Mouse (Mus musculus): ENCODE measurements around the gene Ctnna2.

Gene Ctnna2

DNA sequence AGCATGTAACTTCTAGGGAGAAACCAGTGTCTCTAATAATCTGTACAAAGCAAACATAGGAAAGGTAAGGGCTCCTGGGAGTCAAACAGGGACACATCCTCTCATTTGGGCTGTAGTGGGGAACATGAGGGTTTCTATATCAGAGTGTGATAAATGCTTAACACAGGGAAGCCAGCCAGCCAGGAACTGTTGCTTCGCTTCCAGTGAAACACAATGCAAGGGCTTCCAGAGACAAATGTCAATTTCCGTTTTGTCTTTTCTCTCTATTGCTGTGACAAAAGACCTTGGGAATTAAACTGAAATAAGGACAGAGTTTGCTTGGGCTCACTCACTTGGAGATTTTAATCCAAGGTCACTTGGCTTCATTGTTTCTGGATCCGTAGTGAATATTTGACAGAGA lies 162.4 kb downstream of the Ctnna2 start:
- no peak for DNase-seq (ENCODE audit: low spot score)

DNA sequence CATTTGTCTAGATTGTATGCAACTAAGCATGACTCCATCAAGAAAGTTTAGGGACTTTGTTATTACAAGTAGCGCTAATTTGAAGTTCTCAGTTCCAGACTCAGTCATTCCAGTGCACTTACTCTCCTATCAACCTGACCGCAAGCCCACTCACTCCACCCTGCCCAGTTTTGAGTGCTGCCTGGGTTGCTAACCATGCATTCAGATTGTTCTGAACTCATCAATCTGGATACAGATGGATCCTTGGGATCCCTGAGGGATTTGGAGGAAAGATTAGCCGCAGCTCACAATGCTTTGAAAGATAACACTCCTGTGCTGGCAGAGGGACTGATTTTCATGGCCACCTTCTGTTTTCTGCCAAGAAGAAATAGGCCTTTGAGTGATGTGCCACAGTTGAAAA lies 168.5 kb downstream of the Ctnna2 start:
- DNase-seq (ENCODE audit: low spot score) = no peak

DNA sequence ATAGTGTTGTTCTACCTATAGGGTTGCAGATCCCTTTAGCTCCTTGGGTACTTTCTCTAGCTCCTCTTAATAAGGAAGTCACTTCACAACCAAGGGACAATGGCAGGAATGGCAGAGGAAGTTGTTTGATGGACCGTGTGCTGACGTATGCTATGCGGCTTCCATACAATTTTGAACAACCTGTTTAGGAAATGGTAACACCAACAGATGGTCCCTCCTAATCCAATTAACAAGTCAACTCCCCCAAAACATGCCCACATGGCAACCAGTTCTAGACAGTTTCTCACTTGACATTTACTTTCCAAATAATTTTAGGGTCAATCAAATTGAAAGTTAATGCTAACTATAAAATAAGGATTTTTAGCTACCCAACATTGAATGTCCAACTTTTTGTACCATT lies 176.9 kb downstream of the Ctnna2 start:
- DNase-seq (ENCODE audit: low spot score) = no peak

DNA sequence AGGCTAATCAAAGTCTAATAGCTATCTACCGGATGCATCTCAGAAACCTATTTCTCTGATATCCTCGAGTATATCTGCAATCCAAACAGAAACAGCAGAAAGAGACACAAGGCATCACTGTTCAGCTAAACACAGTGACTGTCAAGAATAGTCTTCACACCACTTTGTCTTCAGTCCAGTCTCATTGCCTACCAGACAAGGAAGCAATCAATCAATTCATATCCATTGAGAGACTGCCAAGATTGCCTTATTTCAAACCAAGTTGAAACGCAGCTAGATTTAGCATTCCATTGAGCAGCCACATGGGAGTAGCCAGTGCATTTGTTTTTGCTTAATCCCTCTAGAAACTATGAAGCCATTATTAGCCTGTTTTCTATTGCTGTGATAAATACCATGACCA lies 196.2 kb downstream of the Ctnna2 start:
- no peak for DNase-seq (ENCODE audit: low spot score)

DNA sequence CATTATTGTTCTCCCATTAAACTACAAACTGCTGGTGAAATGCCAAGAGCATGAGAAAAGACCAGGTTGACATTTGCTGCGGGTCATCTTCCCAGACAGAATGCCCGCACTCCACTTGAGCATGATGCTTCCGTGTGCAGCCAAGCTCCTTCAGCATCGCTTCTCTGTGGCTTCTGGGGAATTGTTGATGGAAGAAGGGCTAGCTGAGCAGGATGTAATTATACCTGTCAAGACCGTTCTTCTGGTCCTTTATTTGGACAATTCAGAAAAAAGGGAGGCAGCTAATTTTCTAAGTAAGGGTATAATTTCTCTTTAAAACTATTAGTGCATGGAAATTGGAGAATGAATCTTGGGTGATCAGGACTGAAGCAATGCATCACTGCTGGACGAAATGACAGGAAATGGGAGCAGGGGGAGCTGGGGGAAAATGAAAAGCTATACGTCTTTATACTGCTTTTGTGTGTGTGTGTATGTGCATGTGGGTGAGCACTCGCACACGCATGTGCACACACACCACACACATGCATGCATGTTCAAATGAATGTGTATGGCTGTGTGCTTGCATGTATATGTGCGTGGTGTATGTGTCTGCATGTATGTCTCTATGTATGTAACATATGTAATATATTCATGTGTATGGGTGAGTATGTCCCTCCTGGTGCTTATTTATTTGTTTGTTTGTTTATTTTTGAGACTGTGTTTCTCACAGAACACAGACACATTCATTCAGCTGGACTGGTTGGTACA lies 211.0 kb downstream of the Ctnna2 start:
- no peak for DNase-seq (ENCODE audit: low spot score)

DNA sequence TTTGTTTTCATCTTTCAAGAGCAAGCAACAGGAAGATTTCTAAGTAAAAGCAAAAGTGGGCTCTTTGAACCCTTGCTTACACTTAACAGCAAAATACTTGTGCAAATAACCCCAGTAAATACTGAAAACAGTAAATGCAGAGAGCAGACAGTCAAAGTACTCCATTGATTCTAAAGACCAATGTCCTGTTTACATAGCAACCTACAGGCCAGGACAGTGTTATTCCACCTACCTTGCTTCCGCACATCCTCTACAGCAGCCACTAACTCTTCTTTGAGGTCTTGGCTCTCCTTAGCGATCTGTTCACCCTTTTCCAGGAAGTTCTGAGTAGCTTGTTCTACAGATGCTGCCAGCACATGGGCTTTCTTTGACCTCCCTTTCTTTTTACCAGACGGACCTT lies 221.3 kb downstream of the Ctnna2 start:
- no peak for DNase-seq (ENCODE audit: low spot score)

DNA sequence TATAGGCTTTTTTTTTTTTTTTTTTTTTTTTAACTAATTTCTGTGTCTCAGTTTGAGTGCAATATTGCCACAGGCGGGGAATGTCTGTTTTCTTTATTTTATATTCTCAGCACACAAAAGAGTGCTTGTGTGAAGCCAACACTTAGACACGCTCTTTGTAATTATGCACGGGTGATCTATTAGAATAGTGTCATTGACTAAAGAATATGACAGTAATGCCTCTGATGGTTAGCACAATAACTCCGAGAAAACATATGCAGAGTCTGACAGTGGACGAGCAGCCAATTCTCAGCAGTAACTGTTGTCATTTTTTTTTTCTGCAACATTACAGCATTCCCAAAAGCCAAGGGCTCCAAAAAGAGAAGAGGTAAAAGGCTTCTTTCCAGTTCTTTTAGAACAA lies 234.1 kb downstream of the Ctnna2 start:
- DNase-seq (ENCODE audit: low spot score) = no peak

DNA sequence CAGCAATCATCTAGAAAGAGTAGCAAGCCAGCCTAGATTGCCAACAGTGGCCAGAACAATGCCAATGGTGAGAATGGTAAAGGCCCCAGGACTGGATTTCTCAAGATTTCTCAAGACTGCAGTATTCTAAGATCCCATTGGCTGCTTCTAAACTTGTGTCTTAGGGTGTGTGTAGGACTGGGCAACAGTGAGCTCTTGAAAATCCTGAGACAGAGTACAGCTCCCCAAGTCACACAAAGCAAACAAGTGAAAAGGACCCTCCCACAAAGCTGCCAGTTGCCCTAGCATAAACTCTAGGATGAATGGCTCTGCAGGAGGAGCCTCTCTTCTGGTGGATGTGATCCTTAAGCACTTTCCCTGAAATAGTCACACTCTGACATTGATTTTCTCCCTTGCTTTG lies 235.8 kb downstream of the Ctnna2 start:
- no peak for DNase-seq (ENCODE audit: low spot score)

DNA sequence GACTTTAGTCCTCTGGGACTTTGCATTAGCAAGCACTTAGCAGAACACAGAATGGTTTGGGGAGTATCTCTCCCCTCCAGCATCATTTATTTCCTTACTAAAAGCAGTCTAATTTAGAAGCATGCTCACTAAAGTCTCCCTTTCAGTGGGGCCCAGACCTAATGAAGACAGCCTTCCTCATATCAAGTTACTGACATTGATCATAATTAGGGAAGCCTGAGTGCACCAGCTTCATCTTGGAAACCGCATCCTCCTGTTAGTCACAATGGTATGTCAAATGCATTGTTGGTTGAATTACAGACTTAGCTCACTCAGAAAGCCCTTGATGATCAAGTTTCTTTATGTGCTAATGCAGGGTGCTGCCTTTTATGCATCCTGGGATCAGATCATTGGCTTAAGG lies 236.5 kb downstream of the Ctnna2 start:
- DNase-seq (ENCODE audit: low spot score) = no peak

DNA sequence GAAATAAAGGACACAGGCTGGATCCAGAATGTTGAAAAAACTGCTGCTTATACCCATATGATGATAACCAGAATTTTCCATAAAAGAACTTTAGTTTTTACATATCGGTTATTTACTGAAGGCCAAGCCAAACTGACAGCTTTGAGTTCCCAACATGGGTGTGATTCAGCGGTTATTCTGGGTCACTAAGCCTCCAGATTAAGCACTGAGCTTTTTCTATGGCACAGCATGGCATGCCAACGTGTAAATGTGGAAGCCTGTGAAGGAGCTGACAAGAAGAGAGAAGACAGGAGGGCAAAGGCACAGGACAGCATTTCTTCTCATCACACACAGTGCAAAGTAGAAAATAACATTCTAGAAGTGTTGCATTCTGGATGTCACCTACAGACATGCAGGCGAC lies 240.9 kb downstream of the Ctnna2 start:
- no peak for DNase-seq (ENCODE audit: low spot score)

DNA sequence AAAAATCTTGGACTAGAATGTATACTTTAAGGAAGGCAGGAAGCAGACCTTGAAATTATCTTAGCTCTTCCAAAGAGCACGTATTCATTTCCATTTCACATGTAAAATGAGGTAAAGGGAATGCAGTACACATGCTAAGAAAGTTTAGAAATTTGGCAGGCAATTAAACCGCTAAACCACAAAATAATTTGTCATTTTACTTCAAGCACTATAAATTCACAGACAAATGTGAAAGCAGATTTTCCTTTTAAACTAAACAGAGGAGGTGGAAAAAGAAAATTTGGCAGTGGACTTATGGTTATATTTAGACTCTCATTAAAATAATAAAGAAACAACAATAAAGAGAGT lies 254.6 kb downstream of the Ctnna2 start:
- no peak for DNase-seq (ENCODE audit: low spot score)

DNA sequence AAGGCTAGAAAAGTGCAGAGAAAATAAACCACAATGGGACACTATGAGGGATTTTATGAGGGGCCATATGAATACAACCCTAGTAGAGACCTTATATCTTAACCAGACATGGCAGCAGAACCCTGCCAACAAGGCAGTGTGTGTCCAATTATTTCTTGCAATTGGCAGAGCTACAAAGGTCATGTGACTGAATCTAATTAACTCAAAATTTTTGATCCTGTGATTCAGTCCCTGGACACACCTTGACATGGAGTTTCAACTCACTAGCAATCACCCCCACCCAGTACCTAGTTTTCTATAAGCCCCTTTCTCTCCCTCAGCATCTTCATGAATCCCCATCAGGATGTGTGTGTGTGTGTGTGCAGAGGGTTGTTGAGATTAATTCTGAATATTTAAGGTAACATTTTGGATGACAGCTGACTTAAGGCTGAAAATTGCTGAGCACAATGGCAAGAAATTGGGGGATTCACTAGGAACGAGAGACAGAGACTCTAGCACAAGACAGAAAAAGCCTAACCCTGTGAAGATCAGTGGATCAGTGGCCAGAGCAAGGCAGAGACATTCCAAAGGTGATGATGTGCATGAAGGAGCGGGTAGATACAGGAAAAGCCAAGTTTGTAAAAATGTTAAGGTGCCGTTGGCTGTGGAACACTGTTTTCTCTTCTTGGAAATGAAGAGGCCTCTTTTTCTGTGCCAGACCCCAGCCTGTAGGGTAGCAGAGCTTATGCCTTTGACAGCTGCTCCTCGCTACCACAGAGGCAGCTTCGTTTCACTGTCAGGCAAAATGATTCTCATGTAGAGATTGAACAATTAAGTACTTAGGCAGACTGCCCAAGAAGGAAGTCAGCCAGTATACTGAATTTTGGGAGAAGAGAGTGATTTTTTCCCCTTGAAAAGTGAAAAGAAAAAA lies 255.2 kb downstream of the Ctnna2 start:
- no peak for DNase-seq (ENCODE audit: low spot score)

DNA sequence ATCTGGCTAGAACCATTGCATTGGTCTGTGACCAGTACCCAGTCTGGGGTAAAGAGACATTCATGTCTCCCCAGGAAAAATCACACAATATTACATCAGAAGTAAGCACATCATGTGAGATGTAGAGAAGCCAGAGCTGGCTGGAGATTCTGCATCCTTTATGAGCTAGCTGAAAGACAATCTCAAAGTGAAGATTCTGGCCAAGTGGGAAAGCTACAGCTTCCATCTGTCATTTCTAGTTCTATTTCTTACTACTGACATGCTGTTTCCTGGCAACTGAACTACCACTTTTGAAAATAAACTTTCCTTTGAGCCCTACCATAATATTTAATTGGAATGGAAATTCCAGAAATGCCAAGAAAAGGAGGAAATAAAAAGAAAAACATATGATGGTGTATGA lies 285.4 kb downstream of the Ctnna2 start:
- DNase-seq (ENCODE audit: low spot score) = no peak

DNA sequence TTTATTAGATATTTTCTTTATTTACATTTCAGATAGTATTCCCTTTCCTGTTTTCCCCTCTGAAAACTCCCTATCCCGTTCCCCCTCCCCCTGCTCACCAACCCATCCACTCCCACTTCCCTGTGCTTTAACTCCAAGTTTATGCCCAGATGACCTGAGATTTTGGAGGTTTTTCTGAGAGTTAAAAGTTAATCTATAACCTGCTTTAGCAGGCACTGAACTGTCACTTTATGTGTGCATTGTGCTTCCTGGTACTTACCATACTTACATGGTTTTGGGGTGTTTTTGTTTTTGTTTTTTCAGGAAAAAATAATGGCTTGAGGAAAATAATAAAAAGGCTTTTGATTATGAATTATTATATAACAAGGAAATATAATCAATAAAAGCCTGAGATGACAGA lies 292.3 kb downstream of the Ctnna2 start:
- DNase-seq (ENCODE audit: low spot score) = no peak

DNA sequence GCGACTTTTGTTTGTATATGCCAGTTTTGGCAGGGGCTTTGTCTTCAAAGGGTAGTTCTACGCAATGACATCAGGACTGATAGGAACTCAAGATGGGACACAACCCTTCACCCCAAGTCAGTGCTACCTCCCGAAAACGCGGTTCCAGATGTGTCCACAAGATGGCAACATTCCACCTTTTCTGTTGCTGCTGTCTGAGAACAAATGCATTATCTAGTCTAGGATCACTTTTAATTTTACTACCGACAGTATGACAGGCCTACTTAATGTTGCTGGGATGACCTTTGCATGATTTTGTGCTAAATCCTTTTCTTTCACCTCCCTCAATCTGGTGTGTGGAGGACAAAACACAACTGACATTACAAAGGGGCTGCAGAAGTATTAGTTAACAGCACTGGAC lies 329.4 kb downstream of the Ctnna2 start:
- DNase-seq (ENCODE audit: low spot score) = no peak

DNA sequence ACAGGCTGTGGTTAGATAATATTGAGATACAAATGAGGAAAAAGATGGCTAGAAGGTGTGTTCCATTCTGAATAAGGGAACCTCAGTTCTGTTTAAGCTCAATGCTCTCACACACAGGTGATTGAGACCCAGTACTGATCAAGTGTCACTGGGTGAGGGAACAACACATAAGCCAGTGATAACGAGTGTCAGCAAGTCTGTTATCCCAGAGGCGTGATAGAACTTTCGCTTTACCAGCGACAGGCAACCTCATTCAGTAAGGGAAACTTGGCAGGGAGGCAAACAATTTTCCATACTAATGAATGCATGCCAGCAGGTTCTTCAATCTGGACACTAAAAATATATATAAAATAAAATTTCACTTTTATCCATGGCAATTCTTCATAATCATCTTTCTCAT lies 334.9 kb downstream of the Ctnna2 start:
- no peak for DNase-seq (ENCODE audit: low spot score)

DNA sequence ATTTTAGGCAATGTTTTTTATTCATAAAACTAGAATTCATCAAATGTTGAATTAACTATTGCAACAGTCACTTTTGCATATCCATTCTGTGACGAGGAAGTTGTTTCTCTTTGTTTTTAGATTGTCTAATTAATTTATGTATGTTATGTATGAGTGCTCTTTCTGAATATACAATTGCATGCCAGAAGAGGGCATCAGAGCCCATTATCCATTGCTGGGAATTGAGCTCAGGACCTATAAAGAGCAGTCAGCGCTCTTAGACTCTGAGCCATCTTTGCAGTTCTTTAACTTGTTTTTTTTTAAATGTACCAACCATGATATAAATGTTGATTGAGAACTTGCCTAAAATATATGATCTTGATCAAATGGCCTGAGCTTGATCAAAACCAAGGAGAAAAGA lies 340.7 kb downstream of the Ctnna2 start:
- no peak for DNase-seq (ENCODE audit: low spot score)

DNA sequence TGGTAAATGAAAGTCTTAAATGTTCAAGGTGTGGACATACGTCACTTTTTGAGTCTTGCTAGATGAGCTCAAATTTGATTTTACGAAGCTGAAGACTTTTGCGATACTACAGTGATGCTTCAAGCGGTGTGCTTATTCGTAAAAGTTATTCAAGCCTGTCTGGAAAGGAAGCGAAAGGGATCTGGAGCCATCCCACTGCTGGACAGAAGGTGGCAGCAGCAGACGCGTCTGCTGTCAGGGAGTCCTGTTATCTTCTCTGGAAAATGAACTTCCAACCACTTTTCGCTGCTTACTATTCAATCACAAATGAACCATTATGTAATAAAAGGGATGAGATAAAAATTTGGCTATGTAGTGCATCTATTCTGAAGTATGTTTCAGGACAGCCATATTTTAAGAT lies 345.5 kb downstream of the Ctnna2 start:
- DNase-seq (ENCODE audit: low spot score) = no peak

DNA sequence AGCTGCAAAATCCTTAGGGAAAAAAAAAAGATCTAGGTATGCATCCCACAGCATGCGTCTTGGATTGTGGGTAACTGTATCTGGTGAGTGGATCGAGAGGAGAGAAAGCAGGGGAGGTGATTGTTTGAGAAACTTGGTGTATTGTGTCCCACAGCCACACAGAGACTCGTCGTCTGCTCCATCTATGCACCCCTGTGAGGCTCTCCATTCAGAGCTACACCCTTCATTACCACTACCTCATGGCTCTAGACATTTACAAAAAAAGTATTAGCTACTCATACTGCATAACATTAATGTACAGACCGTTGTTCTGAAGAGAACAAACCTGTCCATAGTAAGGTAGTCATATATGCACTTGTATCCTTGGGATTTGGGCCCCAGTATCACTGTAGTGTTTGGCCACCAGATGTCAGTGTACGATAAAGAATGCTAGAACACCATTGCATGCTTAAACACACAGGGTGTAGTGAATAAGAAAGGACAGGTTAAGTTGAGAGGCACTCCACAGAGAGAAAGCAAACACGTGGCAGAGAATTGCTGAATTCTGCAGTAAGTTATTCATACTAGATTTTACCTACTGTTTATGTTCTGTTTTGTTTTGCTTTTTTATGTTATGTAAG lies 350.8 kb downstream of the Ctnna2 start:
- no peak for DNase-seq (ENCODE audit: low spot score)

DNA sequence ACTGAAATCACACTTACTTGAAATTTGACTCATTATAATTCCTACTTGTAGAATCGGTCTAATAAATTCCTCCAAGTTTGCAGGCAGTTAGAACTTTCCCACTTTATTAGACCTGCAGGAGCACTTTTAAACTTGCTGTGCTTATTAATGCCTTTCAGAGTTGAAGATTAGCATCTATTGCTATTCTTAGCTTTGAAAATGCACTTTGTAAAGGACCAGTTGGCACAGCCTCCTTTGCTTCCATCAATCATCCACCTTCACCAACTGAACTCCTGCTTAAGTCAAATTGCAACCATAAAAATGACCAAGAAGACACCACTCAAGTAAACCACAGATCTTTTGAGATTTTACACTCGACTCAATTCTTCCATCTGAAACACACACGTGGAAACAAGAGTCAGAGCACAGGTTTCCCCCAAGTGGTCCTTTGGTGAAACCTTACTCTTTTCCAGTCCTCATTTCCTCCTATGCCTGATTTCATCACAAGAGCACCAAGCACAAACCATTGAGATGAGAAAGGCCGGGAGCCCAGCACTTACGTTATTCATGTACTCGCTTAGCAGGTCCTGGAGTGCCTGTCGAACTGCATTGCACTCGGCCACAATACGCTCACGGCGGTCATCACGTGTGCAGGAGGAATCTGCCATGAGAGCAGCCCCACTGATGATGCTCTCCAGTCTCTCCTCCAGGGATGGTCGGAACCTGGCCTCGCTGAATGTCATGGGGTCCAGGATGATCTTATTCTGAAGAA lies 374.7 kb downstream of the Ctnna2 start:
- no peak for DNase-seq (ENCODE audit: low spot score)

DNA sequence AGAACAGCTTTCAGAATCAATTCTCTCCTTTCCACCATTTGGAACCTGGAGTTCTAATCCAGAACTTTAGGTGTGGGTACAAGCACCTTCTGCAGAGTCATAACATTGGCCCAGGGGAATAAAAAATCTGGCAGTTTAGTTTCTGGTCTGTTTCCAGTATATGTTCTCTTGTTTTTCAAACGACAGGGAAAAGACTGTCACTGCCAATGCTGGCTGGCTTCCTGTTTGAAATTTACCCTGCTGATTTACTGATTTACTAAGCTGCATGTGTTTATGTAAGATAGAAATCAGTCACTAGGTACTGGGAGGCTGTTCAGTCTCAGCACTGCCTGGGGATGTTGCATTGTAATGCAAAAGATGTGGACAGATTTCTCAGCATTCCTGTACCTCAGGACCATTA lies 375.6 kb downstream of the Ctnna2 start:
- DNase-seq (ENCODE audit: low spot score) = no peak

DNA sequence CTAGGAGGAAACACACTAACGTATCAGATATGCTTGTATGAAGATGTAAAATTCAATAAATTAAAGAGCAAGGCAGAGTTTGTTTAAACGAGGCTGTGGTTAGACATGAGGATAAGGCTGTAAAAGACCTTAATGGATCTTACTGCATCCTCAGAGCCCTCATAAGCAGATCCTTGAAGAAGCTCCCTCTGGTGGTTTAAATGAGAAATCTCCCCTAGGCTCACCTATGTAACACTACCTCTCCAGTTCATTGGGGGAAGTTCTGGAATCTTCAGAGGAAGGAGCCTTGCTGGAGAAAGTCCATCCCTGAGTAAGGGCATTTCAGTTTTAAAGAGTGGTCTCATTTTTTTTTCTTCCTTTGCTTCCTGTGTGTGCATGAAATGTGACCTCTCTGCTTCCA lies 380.3 kb downstream of the Ctnna2 start:
- DNase-seq (ENCODE audit: low spot score) = no peak

DNA sequence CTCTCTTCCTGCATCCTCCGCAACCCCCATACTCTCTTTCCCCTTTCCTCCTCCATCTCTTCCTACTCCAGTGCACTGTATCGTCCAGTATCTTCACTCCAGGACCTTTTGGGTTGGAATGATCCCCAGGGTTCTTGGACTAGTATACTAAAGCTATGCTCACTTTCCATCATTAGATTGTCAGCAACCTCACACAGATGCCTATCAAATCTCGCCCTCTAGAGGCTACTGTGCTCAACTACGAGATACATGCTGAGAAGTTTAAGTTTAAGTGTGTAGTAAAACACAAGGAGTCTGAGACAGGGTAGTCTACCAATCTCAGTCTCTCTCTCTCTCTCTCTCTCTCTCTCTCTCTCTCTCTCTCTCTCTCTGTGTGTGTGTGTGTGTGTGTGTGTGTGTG lies 396.9 kb downstream of the Ctnna2 start:
- no peak for DNase-seq (ENCODE audit: low spot score)

Data from ovary, adult 18-20 months (tissue).